Mouse (Mus musculus): ENCODE measurements at regions not wholly inside any gene's neighbourhood (a gene's known extent, or its start where the extent isn't known, plus 50 kb on each side); places are given as distances from the start of the nearest gene placed in this dataset.

DNA sequence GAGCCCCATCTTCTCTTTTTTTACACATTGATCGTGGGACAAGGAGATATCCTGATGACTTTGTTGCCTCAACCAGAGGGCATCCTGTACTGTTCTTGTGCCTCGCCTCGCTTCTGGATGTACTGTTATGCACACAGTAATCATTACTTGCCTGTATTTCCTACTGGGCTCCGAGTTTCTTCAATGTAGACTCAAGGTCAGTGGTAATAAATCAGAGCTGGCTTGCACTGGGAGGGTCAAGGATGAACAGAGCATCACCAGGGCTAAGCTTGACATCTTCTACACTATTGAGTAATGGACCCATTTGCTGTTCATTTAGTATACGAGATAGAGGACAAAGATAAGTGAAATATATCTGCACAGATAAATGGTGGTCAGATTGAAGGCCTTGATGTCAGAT lies 295.1 kb upstream of the Igfbp3 start:
- DNase-seq (ENCODE audit: low read depth, low spot score), result no peak

DNA sequence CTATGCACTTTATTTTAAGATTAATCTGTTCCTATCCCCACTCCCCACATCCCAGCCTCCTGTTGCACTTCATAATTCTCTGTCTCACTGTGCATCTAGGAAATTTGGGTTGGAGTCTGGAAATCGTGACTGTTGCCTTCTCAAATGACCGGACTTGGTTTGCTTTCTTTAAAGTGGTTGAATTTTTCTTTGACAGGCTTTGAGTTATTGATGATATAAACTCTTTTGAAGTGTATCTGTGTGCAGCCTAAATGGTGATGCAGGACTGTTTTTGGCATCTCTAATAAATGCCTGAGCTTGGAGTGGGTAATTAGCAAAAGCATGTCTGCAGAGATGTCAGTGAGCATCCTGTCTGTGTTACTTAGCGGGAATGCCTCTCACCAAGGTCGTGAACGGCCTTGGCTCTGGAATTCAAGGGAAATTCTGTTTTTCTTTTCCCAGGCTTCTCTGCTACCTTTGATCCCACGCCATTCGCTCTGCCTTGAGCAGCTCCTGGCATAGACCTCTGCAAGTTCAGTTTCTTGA lies 292.8 kb upstream of the Igfbp3 start:
- no peak for DNase-seq (ENCODE audit: low read depth, low spot score)

DNA sequence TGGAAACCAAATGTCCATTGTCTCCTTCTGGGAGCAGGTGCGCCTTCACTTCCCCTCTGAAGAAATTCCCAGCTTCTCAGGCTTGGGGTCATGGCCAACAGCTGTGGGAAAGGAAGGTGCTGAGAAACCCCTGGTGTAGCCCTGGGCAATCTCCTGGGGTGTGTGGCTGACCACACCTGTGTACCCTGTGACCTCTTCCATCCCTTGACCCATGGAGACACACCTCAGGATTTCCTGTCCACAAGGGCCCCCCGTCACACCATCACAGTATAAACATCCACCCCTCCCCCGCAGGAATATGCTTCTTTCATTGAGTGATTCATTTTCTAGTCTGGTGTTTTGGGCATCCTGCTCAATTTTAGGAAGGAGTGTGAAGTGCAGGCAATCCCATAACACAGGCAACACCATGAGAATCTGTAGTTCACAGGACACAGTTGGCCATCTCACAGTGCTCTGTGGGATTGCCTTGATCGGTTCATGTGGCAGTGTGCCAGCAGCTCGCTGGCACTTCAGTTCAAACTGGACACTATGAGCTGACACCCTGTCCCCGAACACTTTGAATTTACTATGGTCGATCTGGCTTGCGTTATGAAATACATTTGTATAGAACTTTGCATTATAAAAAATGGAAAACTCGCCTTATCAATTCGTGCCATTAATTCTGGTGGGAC lies 291.1 kb upstream of the Igfbp3 start:
- peak; percentile 10 for DNase-seq (ENCODE audit: low read depth, low spot score)

DNA sequence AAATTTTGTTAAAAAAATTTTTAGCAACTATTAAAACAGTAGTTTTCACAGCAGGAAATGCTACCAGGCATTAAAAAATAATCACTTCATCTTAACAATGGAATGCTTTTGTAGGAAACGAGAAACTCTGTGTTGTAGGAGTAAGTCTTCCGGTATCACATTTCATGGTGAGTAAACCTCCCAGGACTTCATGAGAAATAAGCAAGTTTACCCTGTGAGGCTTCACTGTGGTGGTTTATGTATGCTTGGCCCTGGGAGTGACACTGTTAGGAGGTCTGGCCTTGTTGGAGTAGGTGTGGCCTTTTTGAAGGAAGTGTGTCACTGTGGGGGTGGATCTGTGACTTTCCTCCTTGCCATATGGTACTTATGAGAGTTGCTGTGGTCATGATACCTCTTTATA lies 289.0 kb upstream of the Igfbp3 start:
- DNase-seq (ENCODE audit: low read depth, low spot score), result no peak

DNA sequence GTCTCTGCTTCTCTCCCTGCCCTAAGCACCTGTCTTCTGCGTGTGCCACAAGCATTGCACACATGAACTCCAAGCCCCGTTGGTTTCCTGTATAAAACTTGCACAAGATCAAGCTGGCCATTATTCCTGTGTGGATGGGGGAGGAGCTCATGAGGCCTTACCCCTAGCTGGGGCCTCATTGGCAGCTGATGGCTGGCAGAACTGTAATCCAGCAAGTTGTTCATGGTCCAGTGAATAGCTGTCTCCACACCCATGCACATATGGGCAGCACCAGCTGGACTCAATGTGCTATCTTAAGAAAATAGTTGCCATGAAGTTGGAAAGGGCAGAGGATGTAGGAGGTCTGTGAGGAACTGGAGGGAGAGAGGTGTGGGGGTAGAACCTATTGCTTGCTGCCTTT lies 288.3 kb upstream of the Igfbp3 start:
- DNase-seq (ENCODE audit: low read depth, low spot score), result no peak

DNA sequence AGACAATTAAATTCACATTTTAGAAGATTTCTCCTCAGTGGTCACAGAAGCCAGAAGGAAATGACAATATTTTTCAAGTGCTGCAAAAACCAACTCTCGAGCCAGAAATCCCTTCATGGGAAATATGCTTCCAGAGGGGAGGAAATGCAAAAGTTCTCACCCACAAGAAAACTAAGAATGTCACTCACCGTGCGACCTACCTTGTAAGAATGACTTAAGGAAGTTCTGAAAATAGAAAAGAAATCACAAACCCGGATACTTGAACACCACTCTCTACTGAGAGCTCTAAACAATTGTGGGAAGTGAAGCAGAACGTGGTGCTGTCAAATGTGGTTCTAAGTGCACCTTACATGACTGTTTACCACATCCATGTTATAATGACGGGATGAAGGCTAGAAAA lies 284.1 kb upstream of the Igfbp3 start:
- DNase-seq (ENCODE audit: low read depth, low spot score), result peak; percentile 10

DNA sequence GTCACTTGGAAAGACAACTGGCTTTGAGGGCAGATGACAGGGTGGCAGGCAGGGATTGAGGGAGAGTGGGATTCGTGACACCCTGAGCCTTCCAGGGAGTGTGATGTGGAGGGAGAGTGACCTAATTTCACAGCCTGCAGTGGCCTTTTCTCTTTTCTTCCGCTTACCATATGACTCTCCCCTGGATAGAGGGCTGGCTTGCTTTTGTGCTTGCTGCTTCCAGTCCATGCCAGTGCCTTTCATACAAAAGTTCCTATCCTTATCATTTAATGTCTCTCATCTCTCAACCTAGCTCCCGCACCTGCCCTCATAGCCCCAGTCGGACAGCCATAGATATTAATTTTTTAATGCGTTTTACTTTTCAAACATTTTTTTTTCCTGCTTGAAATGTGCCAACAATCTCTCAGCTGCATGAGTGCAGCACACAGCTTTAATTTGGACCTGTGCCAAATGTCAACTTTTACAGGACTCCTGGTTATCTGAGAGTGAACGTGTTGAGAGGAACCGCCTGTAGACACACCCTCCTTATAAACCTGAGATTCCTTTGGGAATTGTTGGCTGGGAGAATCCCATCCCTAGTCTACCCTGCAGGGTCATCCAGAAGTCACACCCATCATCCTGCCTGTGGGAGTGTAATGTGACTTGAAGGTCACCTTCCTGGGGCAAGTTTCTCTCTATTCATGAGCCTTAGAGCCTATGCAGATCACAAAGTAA lies 260.3 kb upstream of the Igfbp3 start:
- DNase-seq (ENCODE audit: low read depth, low spot score), result no peak

DNA sequence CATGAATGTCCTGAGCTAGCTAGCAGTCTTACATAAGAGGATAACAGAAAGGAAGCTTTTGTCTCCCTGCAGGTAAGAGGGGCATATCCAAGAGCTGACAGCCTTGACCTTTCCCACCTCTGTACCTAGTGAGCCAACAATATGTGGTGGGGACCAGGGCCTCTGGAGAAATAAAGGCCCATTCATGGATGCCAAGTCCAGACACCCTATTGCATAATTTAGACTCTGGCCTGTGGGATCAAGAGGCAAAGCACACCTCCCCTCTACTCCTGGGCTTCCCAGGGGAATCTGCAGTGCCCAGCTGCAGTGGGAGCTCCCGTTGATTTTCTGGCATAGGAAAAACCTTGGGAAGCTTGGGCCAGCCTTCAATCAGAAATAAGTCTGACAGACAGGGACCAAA lies 251.8 kb upstream of the Igfbp3 start:
- DNase-seq (ENCODE audit: low read depth, low spot score), result no peak

DNA sequence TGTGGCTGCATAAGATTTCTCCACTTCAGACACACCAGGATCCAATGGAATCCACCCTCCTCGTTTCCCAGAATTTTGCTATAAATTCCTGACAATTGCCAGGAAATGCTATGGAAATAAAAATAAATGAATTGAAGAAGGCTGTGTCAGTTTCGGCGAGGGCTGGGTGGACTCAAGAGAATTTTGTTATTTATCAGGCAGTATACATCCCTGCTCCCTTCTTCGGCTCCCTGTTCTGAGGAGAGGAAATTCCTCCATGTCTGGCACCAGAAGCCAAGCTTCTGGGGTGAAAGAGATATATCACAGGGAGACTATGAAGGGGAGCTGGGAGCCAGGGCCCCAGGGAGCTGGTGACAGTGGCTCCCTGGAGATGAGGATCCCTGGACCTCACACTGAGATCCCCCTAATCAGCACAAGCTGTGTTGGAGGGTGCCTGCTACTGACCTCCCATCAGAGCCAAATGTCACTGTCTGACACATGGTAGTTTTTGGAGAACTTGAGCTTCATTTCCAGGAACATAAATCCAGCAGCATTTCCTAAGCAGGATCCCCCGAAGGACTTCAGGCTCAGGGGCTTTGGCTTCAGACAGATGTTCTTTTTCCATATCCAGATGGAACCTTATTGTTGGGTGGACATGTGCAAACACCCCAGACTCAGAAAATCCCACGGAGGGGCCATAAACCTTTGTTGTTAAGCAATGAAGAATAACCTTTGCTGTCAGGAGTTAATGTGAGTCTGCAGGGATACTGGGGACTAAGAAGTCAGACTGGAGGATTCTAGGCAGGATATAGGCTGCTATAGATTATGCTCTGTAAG lies 248.4 kb upstream of the Igfbp3 start:
- DNase-seq (ENCODE audit: low read depth, low spot score), result no peak

DNA sequence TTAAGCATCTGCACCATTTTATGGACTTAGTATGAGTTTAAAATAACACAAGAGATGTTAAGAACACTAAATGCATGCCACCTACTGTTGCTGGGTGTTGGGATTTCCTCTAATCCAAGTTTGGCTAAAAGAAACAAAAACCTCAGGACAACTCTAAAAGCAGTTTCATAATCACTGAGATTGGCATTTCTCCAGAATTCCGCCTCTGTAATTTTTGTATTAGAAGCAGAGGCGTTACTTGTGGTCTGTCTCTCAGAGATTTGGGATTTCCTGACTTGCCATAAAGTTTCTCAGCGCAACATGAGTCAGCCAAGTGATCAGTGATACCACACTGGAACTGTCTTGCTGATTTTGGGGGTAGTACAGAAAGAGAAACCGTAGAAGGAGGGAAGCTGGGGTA lies 238.0 kb upstream of the Igfbp3 start:
- DNase-seq (ENCODE audit: low read depth, low spot score), result peak; percentile 18

DNA sequence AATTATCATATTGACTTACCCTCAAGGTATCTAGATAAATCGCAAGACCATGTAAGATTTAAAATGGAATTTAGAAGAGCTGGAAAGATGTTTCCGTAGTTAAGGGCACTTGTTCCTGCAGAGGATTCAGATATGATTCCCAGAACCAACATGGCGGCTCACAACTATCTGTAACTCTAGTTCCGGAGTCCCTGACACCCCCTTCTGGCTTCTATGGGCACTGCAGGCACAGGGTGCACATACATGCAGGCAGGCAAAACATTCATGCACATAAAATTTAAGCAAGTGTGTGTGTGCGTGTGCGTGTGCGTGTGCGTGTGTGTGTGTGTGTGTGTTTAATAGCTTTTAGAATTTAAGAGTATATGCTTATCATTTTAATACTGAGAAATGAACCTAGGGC lies 230.8 kb upstream of the Igfbp3 start:
- DNase-seq (ENCODE audit: low read depth, low spot score), result no peak

DNA sequence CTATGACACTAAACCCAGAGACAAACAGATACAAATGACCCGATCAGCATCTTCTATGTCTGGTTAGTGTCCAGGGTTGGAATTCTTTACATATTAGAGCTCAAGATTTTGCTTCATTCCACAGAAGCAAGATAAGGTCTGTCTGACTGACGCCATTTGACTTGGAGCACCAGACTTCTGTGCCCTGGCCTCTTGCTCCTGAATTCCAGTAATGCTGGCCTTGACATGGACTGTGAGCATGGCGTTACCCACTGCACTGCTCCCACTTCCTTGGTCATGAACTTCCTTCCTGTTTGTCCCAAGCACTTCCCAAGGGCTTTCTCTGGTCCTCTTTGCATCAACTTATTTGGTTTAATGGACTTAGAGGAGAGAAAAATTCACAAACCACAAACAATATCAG lies 225.6 kb upstream of the Igfbp3 start:
- DNase-seq (ENCODE audit: low read depth, low spot score), result no peak

DNA sequence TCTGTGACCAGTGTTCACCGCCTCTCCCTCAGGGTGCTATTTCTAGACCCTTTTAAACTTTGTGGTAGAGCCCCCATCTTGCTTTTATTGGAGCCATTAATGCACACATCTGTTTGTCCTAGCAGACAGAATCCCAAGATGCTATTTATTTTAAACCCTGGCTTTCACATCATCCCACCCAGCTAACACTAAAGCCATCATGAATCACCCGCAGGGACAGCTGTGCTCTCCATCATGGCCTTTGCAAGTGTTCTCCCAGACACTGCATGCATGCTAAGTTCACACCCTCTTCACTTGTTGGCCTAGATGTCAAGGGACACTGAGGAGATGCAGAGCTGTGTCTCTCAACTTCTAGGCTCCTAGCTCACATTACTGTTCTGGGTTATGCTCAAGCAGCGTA lies 220.9 kb upstream of the Igfbp3 start:
- DNase-seq (ENCODE audit: low read depth, low spot score), result no peak

DNA sequence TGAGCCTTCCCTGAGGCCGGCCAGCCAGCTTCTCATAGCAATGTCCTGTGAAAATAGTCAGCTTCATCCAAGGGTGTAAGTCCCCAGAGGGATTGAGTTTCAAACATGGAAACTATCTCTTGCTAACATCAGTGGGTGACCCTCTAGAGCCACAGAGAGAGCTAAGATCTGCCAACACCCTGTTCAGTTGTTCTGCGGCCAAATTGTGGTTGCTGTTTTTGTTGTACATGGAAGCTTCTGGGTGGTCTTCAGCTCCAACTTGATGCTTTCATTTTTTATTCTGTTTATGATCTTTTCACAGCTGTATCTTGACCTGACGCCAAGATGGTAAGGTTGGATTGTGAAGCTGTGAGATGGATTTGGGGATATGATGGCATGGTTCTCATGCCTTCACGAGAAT lies 214.0 kb upstream of the Igfbp3 start:
- DNase-seq (ENCODE audit: low read depth, low spot score), result peak; percentile 19

DNA sequence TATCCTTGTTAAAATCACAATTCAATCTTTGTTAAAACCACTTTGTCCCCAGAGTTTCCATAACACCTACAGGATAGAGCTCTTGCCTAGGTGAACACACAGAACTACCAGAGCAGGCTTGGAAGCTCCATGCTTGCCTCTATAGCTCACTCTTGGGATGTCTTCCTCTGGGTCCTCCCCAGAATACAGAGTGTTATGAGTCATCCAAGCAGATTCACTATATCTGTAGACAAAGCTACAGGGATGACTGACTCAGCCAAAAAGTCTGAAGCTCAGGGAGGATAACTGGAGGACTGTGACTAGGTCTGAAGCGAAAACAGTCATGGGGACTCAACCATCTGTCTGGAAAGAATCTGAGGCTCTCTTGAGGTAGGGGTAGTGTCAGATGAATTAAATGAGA lies 211.5 kb upstream of the Igfbp3 start:
- DNase-seq (ENCODE audit: low read depth, low spot score), result no peak

DNA sequence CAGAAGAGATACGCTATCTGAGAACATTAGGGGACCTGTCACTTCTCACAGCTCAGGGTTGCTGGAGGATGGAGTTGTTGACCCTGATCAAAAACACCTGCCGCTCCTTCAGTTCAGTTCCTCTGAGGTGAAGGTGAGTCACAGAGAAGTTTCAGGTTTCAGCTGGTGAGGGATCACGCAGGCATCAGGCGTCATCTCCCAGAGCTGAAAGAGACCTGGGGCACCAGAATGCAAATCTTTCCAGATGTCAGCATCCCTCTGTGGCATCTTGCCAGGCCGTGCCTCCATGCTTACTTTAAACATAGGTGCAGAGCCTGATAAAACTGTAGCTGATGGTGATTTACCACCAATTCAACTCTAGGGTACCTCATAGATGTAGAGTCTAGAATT lies 210.4 kb upstream of the Igfbp3 start:
- no peak for DNase-seq (ENCODE audit: low read depth, low spot score)

DNA sequence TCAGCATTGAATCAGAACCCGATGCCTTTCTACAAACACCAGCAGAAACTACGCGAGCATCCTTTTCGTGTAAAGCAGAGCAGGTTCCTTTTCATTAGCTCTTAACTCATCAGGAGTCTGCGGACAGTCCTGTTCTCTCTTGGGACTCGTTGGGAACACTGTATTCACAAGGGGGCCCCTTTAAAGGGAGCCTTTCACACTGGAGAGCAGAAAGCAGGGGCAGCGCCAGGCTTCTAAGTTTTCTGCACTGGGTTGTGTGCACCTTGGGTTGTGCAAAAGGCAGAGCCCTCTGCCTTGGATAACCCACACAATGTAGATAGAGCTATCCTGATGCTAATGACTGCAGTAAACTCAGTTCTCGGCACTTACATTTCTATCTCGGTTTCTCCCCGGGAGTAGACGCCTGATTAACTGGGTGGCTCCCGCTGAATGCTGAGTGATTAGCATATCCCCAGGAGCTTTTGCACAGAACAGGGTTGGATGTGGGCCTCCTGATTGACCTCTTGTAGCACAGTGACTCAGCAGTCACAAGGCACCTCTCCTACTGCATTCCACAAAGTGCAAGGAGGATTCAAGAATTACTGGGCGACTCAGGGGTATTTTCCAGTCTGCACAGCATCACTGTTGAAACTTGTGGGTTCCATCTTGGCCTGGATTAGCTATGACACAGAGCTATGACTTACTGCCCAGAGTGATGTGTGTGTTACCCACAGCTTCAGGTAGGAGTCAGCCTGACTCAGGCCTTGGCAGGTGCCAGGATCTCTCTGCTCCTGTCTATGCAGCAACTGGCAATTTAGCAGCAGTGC lies 209.8 kb upstream of the Igfbp3 start:
- DNase-seq (ENCODE audit: low read depth, low spot score), result peak; percentile 56

DNA sequence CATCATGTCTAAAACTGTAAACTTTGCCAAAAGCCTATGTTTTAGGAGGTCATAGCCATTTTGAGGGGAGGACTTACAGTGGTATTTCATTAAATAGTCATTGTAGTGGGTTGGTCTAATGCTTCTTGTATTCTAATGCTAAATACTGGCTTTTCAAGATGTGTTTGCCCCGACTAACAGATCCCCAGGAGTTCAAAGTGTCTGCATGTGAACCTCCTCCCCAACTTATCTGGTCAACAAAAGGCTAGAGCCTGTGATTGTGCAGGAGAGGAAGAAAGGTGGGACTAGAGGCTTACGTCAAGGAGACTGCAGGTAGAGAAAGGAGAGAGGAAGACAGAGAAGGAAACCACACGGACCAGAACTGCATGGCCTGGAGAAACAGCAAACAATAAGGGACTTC lies 198.9 kb upstream of the Igfbp3 start:
- DNase-seq (ENCODE audit: low read depth, low spot score), result no peak

DNA sequence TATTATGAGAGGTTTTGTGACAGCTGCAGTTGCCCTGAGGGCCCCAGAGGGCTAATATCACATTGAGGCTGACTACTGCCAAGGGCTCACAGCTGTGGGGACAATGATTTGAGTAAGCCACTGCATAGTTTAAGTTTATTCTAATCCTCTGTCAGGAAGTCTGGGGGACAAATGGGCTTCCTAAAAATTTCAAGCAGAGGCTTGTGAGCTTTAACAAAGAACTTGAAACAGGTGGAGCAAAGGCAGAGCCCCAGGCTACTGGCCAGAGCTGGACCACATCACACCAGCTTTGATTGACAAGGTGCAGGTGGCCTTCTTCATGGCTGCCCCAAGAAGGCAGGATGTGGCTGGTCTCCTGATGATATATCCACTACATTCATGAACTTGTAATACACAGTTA lies 195.3 kb upstream of the Igfbp3 start:
- no peak for DNase-seq (ENCODE audit: low read depth, low spot score)

DNA sequence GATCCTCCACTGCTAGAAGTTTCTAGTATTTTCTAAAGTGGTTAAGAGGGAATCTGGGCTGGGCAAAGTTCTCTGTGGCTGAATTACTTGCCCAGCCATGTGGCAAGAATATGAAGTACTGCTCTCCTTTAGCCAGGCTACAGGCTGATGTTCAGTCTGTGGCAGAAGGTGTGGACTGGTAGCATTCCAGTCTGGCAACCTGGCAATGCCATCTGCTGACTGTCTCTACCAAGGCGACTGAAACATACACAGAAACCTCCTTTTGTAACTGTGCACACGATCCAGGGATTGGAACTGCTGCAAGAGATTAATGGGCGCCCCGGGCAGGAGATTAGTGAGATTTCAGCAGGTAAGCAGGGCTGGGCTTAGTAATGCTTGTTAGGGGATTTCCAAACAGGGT lies 190.9 kb upstream of the Igfbp3 start:
- no peak for DNase-seq (ENCODE audit: low read depth, low spot score)

DNA sequence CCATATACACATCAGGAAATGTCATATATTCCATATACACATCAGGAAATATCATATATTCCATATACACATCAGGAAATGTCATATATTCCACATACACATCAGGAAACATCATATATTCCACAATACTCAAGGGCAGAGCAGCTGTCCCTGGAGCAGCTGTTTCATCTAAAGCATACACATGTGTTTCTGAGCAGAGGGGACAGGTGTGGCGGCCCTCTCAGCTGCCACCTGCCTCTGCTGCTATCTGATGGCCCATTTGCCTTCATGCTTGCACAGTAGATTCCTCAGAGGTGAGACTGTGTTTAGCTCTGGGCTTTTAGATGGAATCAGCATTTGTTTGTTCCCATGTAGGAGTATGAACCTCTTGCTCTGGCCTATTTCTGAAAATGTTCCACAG lies 158.1 kb upstream of the Igfbp3 start:
- DNase-seq (ENCODE audit: low read depth, low spot score), result no peak

DNA sequence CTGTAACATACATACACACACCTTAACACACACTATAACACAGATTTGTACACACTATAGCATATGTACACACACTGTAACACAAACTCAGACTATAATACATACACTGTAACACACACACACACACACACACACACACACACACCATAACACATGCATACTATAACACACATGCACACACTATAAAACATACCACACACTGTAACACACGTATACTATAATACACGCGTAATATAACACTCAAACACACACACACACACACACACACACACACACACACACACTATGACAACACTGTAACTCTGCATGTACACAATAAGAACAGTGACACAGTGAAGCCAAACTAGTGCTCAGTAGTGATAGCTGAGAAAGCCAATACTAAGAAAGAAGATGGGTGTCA lies 147.7 kb upstream of the Igfbp3 start:
- DNase-seq (ENCODE audit: low read depth, low spot score), result no peak
